Mouse (Mus musculus): Measurements from ENCODE around the gene Trex1. TPM values are rescaled to one million over a fixed set of nuclear protein-coding genes. Genes with fewer than 3 reads are reported as not detected.

The Trex1 gene
- 10 to 100 TPM; 11.9 to 13.2 TPM for total RNA-seq (2021)
- long read RNA-seq, transcript Trex1-201 (2 exons, 1,084 nt) = major isoform, 5 of 7 reads
- long read RNA-seq, partial matches to known transcripts = 0 of 7 reads
- long read RNA-seq, other reads (novel, unspliced or antisense) = 0 of 7 reads

DNA sequence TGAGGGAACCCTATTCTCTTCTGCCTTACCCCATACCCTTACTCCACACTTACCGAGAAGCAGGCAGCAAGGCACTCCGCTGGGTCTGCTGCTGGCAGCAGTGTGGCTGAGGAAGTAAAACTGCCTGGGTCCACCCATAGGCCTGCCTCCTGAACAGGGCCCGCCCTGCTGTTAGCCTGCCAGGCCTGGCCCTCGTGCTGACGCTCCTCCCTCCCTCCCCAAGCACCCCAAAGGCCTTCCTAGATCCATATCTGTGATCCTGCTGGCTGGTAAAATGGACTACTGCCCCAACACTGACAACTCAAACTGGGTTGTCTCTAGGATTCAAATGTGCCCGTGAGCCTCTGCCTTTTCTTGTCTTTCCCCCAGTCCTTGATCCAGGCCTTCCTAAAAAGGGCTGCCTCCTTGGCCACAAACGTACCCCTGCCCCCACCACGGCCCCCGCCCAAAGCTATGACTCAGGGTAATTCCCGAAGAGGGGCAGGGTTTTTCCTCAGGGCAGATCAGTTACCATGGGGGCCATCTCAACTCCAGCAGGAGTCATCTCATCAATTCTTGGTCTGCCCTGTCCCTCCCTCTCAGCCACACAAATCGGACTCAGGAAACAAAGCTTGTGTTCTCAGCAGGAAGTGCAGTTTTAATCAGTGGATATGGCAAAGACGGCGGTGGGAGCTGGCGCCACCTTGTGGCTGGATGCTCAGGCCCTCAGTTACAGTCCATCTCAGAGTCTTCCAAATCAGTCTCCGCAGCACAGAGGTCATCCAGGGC lies at the start of gene Trex1:
Gene Trex1, minus strand, starts transcription at position 599 of the 768 bp plus-strand sequence.
- peak; percentile 88 to 93 for DNase-seq (ENCODE audit: low spot score in 2 of 2)

DNA sequence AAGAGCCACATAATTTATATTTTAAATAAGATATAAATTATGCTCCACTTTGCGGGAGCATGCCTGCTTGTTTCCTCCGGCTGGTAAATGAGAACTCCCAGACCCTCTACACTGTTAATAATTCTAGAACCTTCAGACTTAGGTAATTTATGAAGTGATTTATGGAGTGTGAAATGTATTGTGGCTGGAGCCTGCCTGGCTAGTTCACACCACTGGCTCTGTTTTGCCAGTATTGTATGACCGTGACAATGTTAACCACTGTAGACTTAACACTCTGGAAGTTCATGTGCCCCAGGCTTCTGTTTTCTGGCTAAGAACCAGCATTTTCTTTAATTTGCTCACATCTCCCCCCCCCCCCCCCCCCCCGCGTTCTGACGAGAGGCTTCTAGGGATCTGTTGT lies 47.8 kb upstream of the Trex1 start:
- DNase-seq (ENCODE audit: low spot score in 2 of 2) = no peak

DNA sequence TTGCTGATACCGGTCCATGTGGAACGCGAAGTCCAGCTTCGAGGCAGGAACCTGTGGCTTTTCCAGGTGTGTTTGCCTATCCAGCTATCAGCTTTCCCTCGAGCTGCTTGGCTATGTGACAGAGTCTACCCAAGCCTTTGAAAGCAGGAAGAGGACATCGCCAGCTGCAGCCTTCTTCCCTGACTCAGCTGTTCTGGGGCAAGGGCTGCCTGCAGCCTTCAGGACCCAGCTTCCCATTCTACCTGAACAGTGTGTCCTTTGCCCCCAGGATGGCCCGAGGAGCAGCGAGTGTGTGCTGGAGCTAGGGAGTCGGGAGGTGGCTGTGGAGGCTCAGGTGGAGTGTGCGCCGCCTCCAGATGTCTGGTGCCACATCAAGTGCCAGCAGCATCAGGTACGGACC lies 46.1 kb upstream of the Trex1 start:
- DNase-seq (ENCODE audit: low spot score in 2 of 2) = no peak

DNA sequence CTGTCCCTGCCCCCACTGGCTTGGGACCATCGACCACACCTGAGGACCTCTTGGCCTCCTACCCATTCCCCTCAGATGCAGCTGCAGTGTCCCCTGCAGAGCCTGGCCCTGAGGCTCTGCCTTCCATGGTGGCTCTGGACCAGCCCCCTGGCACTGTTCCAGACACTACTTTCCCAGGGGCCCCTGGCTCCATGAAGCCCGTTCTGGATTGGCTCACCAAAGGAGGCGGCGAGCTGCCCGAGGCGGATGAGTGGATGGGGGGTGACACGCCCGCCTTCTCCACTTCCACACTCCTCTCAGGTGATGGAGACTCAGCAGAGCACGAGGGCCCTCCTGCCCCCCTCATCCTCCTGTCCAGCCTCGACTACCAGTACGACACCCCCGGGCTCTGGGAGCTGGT lies 45.5 kb upstream of the Trex1 start:
- peak; percentile 55 to 74 for DNase-seq (ENCODE audit: low spot score in 2 of 2)

DNA sequence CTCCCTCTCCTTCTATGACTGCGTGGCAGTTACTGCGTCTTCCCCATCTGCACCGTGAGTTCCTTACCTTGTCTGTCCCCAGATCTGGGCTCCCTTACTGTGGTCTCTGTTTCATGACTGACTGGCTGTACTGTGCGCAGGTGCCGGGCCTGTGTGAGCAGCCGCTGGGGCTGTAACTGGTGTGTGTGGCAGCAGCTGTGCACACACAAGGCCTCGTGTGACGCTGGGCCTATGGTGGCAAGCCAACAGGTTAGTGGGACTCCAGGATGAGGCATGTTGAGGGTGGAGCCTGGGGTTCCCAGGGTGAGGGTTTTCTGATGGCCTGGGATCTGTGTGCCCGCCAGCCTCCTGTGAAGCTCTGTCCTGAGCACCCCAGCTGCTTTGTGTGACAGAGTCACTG lies 44.5 kb upstream of the Trex1 start:
- DNase-seq (ENCODE audit: low spot score in 2 of 2) = no peak

DNA sequence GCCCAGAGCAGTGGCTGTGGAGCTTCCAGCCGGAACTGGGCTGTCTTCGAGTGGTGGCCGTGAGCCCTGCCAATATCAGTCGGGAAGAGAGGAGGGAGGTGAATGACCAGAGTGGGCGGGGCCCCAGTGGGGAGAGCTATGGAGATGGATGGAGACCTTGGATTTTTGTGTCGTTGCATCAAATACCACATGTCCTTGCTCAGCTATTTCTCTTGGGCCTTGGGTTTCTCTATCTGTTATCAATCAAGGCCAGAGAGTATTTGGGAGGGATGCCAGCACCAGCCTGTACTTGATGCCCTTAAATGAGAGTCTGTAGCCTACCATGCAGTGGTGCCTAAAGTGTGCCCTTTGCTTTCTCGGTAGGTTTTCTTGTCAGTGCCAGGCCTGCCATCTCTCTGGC lies 43.7 kb upstream of the Trex1 start:
- DNase-seq (ENCODE audit: low spot score in 2 of 2) = no peak

DNA sequence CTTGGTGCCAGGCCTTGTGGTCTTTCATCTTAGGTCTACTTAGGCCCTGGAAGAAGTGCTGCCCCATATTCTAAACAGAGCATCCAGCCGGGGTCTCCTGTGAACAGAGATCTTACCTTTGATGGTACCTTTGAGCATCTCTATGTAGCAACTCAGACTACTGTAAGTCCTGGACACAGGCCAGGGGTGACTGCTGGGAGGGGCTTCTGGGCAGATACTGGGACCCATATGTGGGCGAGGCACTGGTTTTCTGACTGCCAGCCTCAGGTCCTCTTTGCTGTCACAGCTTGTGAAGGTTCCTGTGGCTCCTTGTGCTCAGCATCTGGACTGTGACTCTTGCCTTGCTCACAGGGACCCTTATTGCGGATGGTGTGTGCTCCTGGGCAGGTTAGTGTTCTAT lies 43.0 kb upstream of the Trex1 start:
- DNase-seq (ENCODE audit: low spot score in 2 of 2) = no peak

DNA sequence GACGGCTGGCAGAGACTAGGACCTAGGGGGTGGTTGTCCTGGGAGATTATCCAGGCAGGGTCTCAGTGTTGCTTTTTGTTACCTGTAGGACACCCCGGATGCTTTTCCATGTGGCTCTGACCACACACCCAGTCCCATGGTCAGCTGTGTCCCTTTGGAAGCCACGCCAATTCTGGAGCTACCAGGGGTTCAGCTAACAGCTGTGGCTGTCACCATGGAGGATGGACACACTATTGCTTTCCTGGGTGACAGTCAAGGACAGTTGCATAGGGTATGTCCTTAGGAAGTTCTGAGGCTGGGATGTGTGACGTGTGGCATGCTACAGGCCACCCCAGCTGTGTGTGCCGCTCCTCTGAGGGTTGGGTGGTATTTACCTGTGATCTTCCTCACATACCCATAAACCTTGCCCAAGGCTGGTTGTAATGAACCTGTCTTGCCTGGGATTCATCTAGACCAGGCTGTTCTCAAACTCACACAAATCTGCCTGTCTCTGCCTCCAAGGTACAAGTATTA lies 42.5 kb upstream of the Trex1 start:
- DNase-seq (ENCODE audit: low spot score in 2 of 2) = no peak

DNA sequence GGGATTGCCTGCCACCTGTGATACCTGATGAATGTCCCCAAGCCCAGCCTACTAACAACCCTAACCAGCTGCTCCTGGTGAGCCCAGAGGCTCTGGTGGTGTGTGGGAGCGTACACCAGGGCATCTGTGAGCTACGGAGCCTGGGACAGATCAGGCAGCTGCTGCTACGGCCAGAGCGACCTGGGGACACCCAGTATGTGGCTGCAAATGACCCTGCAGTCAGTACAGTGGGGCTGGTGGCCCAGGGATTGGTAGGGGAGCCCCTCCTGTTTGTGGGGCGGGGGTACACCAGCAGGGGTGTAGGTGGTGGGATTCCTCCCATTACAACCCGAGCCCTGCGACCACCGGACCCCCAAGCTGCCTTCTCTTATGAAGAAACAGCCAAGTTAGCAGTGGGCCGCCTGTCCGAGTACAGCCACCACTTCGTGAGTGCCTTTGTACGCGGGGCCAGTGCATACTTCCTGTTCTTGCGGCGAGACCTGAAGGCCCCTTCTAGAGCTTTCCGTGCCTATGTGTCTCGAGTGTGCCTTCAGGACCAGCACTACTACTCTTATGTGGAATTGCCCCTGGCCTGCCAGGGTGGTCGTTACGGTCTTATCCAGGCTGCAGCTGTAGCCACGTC lies 40.9 kb upstream of the Trex1 start:
- no peak for DNase-seq (ENCODE audit: low spot score in 2 of 2)

DNA sequence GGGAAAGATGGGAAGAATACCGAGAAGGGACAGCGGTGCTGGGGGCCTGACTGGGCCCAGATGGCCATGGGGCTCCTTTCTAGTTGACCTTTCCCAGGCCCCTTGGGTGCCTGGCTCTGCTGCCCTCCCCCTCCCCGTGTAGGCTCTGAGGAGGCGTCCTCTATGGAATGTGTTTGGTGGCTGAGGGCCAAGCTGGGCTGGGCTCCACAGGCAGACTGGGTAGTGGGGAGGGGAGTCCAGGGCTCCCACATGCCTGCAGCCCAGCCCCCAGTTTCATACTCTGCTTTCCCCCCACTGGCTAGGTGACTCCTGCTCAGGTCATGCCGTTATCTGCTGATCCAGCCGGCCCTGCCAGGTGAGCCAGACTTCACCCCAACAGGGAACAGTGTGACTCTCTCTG lies 39.4 kb upstream of the Trex1 start:
- DNase-seq (ENCODE audit: low spot score in 2 of 2) = peak; percentile 60 to 75

DNA sequence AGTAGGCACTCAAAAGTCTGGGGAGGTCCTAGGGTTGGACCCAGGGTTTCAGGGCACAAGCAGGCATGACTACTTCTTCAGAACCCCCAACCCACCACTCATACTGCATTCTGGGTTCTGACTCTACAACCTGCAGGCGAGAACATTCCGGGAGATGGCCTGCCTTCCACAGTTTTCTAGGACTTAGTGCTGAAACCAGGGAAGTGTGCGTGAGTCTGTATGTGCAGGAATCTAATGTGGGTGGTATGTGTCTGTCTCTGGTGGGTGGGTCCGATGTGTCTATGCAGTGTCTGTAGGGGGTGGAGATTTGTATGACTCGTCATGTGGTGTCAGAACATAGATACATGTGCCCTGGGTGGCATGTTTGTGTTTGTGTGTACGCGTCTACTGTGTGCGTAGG lies 38.8 kb upstream of the Trex1 start:
- DNase-seq (ENCODE audit: low spot score in 2 of 2) = no peak

DNA sequence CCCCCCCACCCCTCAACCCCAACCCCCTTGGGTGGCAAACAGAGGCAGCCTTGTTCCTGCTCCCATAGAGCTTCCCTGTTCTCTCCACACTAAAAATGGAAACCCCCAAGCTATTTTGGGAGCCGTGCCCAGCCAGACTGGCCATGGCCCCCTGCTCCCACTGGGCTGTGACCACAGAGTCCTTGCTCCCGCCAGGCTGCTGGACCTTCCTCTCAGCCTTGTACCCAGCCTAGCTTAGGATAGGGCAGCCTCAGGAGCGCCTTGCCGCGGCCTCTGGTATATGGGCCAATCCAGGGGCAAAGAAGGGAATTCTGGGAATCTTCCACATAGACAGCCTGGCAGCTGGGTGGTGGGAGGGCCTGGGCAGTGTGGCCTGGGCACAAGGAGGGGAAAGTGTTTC lies 38.3 kb upstream of the Trex1 start:
- peak; percentile 76 to 84 for DNase-seq (ENCODE audit: low spot score in 2 of 2)

DNA sequence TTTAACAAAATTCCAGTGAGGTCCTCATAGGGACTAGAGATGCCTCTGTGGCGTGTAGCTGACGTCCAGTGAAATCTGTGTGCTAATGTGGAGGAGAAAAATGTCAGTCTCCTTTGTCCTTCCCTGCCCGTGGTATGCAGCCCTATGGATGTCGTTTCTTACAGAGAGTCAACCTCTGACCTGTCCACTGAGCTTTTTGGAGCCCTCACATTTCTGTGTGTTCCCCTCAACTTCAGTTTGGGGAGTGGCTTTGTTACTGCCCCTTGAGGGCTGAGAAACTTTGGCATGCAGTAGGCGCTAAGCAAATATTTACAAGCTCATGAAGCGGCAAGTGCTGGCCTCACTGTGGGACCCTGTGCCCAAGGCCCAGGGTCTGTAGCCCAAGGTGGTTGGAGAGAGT lies 37.8 kb upstream of the Trex1 start:
- no peak for DNase-seq (ENCODE audit: low spot score in 2 of 2)

DNA sequence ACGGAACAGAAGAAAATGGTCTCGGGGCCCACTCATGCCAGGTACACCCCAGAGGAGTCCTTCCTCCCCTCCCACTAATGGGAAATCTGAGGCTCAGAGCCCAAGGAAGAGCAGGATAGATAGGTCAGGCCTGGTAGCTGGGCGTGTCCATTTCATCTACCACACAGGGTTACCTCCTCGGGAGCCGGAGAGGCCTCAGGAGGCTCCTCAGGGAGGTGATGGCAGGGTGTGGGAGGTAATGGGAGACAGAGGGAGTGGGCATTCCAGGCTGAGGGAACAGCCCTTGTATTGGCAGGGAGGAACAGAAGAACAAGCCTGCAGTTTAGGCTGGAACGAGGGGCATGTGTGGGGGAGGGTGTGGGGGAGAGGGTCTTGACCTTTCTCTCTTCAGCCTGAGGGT lies 37.3 kb upstream of the Trex1 start:
- DNase-seq (ENCODE audit: low spot score in 2 of 2) = no peak

DNA sequence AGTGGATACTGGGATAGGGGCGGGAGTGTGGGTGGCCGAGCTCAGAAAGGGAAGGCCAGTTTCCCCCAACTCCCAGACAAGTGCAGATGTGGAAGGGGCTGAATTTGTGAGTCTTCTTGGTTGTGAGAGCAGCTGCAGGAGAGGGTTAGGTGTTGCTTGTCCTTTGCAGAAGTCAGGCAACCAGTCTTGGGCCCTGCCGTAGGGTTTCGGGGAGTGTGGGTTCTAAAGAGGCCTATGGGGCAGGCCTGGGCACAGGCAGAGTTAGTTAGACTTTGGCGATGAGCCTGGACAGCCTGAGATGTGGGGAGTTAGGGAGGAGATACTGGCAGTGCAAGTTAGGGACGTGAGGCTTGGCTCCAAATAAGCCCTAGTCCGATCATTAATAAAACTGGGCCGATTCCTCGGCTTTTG lies 36.7 kb upstream of the Trex1 start:
- peak; percentile 41 to 58 for DNase-seq (ENCODE audit: low spot score in 2 of 2)

DNA sequence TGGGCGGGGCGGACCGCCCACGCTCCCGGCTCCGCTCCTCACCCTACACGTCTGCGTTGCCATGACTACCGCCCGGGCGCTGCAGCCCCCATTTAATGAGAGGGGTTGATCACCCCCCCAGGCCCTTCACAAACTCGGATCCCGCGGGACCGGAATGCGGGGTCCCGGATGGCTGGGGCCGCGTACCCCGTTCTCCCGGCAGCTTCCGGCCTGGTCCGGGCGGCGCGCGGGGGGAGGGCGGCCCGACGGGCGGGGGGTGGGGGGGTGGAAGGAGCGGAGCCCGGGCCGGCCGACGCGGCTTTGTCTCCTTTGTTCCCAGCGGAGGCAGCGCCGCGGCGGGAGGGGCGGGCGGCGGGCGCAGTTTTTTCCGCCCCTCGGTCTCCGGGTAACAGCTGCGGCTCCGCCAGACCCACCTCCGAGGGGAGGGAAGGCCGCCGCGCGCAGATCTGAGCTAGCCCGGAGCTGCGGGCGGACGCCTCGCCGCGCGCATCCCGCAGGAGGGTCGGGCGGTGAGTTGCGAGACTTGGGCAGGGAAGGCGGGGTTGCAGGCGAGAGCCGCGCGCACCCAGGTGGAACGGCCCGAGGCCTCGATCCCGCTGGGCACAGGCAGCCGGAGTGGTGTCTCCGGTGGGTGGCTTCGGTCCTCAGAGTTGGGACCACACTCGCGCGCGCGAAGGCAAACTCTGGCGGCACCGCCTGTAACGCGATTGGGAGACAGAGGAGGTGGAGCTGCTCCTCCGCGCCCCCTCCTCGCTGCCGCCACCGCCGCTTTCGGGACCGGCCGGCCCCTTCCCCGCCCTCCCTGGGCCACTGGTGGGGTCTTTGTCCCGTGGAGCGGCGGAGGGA lies 35.8 kb upstream of the Trex1 start, which contains the start of gene Plxnb1:
Gene Plxnb1, plus strand, starts transcription at position 253 of the 846 bp plus-strand sequence.
- DNase-seq (ENCODE audit: low spot score in 2 of 2) = peak; percentile 80 to 86

DNA sequence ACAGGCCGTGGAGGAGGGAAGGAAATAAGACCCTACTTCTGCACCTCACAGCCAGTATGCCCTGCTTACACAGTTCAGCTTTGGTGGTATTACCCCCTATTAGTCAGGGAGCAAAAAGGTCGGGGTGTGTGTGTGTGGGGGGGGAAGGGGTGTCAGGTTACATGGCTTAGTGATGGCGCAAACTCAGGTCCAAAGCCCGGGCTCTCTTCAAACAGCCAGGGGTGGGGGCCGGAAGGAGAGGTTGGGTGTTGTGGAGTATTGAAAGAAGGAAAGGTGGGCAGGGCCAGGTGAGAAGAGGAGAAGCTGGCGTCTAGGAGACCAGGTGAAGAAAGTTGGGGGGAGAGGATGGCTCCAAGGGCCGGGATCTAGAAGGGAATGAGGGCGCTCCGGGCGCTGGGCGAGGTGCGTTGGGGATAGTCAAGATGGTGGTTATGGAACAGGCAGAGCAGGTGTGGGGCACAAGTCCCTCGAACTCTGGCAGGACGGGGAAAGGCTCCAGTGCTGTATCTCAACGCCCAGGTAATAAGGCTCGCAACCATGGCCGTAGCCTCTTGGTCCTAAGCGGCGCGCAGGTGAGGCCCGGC lies 35.1 kb upstream of the Trex1 start:
- DNase-seq (ENCODE audit: low spot score in 2 of 2) = no peak

DNA sequence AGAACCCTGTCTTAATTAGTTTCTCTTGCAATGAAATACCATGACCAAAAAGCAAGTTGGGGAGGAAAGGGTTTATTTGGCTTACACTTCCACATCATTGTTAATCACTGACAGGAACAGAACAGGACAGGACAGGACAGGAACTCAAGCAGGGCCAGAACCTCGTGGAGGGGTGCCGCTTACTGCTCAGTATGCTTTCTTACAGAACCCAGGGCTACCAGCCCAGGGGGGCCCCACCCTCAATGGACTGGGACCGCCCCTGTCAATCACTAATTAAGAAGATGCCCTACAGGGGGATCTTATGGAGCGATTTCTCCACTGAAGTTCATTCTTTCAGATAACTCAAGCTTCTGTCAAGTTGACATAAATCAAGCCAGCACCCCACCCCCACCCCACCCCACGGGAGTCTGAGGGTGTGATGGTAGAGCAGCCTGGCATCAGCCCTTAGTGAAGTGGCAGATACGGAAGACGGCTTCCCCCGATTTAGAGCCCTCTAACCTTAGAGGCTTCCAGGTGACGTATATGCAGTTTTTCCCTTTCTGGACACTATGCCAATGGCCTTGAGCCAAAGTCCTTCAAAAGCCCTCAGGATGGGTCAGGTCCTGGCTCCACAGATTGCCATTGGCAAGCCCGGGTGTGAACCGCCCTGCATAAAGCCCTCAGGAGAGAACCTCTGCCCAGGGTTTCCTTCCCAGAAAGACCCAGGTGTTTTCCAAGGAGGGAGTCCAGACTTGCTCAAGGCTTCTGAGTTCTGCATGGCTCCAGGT lies 34.4 kb upstream of the Trex1 start:
- DNase-seq (ENCODE audit: low spot score in 2 of 2) = no peak

DNA sequence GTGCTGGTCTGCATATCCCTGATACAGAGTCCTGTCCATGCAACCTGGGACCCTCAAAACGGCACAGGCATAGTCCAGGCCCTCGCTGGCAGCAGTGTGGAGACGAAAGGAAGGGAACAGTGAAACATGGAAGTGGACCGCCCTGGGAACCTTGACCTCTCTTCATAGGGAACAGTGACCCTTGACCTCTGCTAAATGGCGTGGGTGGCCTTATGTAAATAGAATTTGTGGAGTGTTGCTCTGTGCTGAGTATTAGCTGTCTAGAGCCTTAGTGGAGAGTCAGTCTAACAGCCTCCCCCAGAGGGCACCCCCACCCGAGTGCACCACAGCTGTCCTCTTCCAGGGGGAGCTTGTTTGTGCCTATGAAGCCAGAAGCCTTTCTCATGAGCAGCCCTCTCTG lies 33.3 kb upstream of the Trex1 start:
- no peak for DNase-seq (ENCODE audit: low spot score in 2 of 2)

DNA sequence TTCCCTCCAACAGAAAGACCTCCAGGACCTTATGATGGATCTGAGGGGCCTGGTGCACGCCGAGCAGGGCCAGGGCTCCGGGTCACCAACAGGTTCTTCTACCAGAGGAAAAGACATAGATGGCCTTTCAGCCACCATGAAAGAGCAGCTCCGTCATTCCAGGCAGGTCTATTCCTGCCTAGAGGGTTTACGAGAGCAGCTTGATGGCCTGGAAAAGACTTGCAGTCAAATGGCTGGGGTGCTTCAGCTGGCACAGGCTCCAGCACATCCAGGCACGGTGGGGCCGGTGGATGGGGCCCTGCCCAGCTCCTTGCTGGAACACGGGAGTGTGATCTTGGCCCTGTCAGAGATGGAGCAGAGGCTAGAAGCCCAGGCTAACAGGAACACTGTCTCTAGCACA lies 32.3 kb upstream of the Trex1 start:
- DNase-seq (ENCODE audit: low spot score in 2 of 2) = no peak

Data from layer of hippocampus, postnatal 10 days (tissue).